Mouse (Mus musculus) left cerebral cortex, postnatal 4 days (tissue): ENCODE results near the gene Myo10. TPM values are rescaled to one million over a fixed set of nuclear protein-coding genes. Genes with fewer than 3 reads are reported as not detected.

ENCODE experiments used
- DNase-seq: peaks from one replicate; pipeline ENCODE4 v3.0.0-alpha.2; 2022
- intact Hi-C: fragments of 180-260 bp; cut with DNase I; formaldehyde crosslinking; loops from one replicate; pipeline ENCODE4 v1.15.1; 2025
- total RNA-seq, 2 experiments: library from RNA; stranded (reverse); gene quantifications; 2 replicates each; pipeline ENCODE4 v1.2.3; 2021

Gene Myo10
- total RNA-seq, 2 experiments from 2014 or later: 40.6 to 45.5 TPM

DNA sequence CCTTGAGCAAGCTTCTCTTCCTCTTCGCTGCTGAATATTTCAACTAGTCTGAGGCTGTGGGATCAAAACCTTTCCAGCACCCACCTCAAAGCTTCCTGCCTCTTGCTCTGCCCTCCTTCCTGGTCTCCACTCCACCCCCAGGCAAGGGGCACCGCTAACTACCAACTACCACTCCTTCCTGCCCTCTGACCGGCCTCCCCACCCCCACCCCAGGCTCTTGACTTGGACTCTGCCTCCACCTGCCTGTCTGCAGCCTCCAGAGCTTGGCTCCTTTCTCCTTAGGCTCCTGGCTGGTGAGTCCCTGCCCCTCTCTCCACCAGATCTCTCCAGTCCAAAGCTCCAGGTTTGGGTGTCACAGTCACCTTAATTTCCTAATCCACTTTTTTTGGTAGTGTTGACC, 133.7 kb downstream of the Myo10 start:
- no peak for DNase-seq
- intact Hi-C loops: no loop called here

DNA sequence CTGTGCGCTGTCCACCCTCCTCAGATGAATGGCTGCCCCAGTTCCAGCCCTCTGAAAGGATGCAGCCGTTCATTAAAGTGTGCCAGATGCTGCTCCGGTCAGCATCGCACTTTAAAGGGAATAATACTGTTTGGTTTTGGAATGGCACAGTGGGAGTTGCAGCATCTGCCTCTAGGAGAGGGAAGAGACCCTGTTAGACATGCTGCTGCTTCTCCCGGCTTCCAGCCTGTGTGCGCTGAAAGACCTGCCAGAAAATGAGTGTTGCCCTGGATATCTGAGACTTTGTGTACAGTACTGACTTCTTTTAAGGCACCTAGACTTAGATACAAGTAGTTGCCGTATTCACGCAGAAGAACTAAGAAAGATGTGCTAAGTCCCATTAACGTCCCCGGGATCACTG, 135.7 kb downstream of the Myo10 start:
- intact Hi-C loops: no loop called here
- no peak for DNase-seq

DNA sequence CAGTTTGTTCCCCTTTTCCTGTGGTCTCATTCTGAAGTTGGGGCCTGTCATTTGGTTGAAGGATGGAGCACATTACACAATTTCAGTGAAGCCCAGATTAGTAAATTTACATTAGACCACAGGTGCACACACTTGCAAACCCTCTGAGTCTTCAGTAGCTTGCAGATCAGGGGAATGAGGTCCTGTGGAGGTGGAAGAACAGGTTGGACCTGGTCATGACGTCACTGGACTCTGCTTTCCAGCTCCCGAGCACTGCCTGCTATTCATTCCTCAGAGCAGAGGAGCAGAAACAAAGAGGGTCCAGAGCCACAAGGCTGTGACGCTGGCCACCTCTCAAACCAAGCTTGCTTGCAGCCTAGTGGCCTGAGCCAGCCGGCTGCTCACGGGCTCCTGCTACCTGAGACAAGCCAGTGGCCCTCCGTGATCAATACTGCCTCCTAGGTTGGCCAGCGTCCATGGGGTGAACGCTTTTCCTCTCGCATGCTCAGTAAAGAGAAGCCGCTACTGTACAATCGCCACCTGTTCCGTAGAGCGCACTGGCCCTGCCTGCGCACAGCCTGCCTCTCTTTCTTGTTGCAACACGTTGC, 136.3 kb downstream of the Myo10 start:
- no peak for DNase-seq
- intact Hi-C loops: no loop called here

- peak; percentile 63 for DNase-seq
- intact Hi-C loops: no loop called here
Measured at GRCm38 (mm10) chr15:25760304-25760703, 138.0 kb downstream of the Myo10 start.

DNA sequence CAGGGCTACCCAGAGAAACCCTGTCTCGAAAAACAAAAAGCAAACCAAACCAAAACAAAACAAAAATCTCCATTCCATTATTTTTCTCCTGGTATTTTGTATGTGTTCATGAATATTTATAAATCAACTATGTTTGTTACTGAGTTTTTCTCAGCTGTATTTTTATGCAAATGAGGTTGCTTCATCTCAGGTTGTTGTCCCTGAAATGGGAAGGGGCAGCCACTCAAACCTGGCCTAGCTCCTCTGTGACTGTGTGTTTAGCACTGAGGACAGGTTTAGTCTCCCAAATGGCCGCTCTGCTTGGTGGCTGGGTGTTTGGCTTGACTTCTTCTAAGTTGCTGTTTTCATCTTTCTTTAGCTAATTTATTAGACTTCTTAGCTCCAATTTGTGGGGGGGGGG, 138.7 kb downstream of the Myo10 start:
- intact Hi-C loops: no loop called here

GRCm38 (mm10) chr15:25761800-25762211, 139.5 kb downstream of the Myo10 start:
- peak; percentile 72 for DNase-seq
- intact Hi-C loops: no loop called here

More for the DNA sequence above, 138.7 kb downstream of the Myo10 start:
- DNase-seq: no peak

DNA sequence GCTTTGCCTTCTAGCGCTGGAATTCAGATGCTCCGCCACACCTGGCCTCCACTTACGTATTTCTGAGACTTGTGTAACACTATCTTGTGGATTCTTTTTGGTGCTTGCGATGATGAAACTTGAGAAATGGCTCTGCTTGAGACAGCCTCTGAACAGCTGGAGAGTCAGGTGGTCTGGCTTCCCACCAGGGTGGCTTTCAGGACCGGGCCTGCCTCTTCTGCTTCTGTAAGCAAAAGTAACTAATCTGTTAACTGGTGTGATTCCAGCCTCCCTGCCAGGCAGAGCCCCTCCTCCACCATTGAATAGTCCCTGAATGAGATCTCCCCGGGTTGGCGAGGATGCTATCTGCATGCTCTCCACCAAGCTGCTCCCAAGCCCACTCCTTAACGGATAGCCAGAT, 140.0 kb downstream of the Myo10 start:
- peak; percentile 89 for DNase-seq
- intact Hi-C loops: no loop called here

- intact Hi-C loops: no loop called here
- peak; percentile 66 for DNase-seq
Measured at GRCm38 (mm10) chr15:25763106-25763505, 140.8 kb downstream of the Myo10 start.

DNA sequence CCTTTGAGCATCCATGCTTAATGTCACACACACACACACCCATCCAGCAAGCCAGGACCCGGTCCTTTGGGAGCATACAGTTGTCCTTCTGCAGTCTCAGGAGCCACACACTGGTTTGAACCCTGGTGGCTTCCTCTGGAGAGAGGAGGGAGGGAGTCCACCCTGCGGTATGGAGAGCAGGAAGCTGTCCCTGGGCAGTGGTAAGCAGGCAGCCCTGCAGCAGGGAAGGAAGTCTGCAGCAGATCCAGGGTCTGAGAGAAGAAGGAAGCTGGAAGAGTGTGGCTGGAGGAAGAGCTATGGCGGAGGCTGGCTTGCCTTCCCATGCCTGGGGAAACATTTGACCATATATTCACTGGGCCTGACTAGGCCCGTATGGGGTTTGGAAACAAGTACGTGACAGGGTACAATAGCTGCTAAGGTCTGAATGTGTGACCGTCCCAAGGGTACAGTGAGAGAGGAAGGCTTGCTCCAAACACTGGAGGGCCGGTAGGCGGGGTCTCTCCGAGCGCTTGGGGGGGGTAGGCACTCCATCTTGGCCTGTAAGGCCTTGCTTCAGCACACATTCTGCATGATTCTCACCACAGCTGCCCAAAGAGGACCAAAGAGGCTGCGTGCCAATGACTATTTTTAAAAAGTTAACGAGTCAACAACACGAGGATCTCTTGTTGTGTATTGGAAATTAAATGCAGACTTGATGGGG, 142.5 kb downstream of the Myo10 start:
- intact Hi-C loops: no loop called here
- DNase-seq: no peak

DNA sequence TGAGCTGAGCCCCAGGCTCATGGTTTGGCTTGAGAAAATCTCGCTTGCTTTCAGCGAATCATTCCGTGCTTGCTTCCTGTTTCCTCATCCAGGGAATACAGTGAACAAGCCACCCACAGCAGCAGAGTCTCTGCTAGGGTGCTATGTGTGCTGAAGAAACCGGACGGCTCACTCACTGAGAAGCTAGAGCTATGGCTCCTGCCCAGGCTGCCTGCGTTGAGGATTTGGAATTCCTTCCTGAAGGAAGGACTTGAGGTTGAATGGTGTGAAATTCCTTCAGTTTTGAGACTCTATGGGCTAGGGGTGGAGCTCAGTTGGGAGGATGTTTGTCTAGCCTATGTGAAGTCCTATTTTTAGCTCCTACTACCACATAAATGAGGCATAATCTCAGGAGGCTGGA, 145.5 kb downstream of the Myo10 start:
- no peak for DNase-seq
- intact Hi-C loops: no loop called here

DNA sequence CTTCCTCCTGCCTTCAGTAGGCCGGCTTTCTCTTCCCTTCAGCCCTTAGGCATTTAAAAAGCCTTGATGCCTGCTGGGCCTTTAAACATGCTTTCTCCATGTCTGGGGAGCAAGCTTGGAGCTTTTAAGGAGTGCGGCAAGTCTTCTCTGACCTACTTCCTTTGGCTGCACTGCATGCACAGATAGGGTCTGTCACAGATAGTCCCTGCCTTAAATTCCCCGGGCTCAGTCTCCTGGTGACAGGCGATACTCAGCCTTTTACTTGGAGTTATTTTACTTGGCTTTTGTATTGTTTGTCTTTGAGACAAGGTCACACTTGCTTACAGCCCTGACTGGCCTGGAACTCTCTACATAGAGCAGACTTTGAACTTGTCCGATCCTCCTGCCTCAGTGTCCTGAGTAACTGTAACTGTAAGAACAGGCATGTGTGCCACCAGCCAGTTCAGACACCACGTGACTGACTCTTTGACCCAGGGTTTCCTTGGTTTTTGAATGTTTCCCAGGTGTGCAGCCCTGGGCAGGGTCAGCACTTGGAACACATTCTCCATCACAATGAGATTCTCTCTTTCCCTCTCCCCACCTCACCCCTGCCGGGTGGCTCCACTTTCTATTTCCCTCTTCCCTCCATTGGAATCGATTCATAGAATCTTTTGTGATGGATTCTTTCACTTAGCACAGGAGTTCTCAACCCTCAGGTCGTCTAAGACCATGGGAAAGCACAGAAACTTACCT, 147.4 kb downstream of the Myo10 start:
- DNase-seq: no peak
- intact Hi-C loops: no loop called here

DNA sequence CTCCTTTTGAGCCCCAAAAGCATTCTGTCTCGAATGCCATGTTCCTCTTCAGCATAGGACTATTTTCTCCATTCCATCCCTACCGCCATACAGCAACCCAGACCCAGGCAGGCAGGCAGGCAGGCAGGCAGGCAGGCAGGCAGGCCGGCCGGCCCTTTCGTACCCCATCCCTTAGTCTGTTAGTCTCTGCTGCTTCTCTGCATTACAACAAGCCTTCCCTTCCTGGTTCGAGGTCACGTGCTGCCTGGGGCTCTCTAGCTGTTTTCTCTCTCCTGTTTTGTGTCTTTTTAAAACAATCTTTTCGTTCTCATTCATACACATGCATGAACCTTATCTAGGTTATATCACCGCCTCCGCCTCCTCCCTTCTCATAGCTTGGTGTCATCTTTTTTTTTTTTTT, 149.5 kb downstream of the Myo10 start:
- intact Hi-C loops: no loop called here
- DNase-seq: no peak

DNA sequence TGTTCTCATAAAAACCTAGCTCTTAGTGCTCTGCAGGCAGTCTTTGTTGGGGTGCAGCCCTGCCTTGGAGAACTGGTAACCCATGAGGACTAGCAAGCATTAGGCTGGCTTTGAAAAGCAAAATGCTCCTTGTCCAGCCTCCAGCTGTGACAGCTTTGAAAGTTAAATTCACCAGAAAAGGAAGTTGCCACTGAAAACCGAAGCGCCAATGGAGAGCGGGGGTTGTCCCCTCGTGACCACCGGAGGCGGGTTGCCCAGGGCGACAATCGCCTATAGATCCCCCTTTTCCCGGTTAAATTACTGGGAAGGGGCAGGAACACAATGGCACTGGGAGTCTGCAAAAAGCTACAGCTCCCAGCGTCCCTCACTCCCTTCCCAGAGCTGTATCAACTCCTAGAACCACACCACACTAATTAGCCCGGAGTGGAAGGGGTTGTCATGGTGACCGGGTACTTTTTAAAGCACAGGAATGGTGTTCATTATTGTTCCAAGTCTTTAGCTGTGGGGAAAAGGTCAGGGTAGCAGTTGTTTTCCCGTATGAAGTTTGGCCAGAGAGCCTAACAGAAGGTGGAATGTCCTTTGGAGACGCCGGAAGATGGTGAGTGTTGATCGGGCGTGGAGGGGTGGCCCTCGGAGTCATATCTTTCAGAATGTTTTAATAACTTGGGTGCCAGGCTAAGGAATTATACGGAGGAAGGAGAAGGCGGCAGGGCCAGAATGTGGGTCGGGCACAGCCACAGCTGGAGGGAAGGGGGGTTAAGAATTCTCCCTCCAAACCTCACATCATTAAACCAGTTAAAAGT, 151.6 kb downstream of the Myo10 start:
- intact Hi-C loops: no loop called here
- peak; percentile 57 for DNase-seq

GRCm38 (mm10) chr15:25778937-25779336, 156.6 kb downstream of the Myo10 start:
- intact Hi-C loops: no loop called here
- no peak for DNase-seq

DNA sequence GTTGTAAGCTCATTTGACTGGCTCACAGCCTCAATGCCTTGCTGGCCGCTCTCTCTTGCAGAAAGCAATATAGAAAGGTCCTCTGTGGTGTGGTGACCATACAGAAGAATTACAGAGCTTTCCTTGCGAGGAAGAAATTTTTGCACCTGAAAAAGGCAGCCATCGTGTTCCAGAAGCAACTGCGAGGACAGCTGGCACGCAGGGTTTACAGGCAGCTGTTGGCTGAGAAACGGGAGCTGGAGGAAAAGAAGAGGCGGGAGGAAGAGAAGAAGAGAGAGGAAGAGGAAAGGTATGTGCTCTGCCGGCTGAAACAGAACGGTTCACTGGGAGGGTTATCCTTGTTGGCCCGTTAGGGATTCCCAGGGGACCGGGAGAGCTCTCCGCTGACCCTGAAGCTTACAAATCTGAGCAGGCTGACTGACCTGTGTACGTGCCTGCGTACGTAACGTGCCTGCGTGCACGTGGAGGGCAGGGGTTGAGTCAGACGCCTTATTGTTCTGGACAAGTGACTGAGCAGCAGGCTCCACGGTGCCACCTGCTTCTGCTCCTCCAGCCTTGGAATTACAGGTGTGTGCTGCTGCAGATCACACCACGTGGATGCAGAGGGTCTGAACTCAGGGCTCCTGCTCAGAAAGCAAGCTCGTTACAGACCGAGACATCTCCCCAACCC, 157.3 kb downstream of the Myo10 start:
- no peak for DNase-seq
- intact Hi-C loops: no loop called here

DNA sequence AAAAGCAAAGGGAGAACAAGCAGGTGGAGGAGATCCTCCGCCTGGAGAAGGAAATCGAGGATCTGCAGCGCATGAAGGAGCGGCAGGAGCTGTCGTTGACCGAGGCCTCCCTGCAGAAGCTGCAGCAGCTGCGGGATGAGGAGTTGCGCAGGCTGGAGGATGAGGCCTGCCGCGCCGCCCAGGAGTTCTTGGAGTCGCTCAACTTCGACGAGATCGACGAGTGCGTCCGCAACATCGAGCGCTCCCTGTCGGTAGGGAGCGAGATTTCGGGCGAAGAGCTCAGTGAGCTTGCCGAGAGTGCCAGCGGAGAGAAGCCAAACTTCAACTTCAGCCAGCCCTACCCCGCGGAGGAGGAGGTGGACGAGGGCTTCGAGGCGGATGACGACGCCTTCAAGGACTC, 158.7 kb downstream of the Myo10 start:
- intact Hi-C loops: no loop called here
- no peak for DNase-seq

GRCm38 (mm10) chr15:25785456-25786390, 163.4 kb downstream of the Myo10 start:
- no peak for DNase-seq
- intact Hi-C loops: no loop called here

GRCm38 (mm10) chr15:25787406-25787805, 165.1 kb downstream of the Myo10 start:
- intact Hi-C loops: no loop called here
- no peak for DNase-seq

- intact Hi-C loops: no loop called here
- DNase-seq: no peak
Measured at GRCm38 (mm10) chr15:25787965-25788364, 165.6 kb downstream of the Myo10 start.

DNA sequence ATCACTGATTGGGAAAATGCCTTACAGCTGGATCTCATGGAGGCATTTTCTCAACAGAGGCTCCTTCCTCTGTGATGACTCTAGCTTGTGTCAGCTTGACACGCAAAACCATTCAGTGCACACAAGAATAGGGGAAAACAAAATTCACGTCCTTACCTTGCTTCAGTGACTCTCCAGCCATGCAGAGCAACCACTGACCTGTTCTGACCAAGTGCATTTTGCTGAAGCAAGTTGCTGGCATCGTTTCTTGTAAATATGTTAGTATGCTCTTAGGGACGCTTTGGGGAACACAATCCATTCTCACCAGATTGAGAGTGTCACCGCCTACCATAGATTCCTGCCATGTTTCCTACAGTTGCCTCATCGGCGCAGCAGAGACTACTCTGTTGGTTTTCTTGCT, 166.2 kb downstream of the Myo10 start:
- DNase-seq: no peak
- intact Hi-C loops: no loop called here
